Mouse (Mus musculus): ENCODE measurements at regions not wholly inside any gene's neighbourhood (a gene's known extent, or its start where the extent isn't known, plus 50 kb on each side); places are given as distances from the start of the nearest gene placed in this dataset.

DNA sequence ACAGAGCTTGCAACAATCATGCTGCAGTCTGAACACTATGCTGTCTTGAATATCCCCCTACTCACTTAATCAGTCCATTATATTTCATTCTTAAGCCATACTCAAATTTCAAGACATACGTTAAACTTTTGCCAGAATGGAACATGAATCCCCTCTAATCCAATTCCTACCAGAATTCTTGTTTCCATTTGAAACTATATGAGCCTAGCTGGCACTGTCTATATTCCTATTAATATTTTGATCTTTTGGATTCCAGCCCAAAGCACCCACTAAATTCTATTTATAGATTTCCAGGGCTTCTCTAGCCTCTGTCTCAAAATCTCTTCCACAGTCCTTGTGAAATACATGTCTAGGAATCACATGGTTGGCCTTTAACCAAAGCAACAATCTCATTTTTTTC is 528.9 kb upstream of the Id2 start:
- TF ChIP-seq CTCF (conservative IDR thresholded peaks at IDR 0.05) = no peak
- no peak overlapping the region for H3K4me3 ChIP-seq
- no peak overlapping the region for H3K27ac ChIP-seq
- DNase-seq (ENCODE audit: low spot score in 2 of 2) = no peak

DNA sequence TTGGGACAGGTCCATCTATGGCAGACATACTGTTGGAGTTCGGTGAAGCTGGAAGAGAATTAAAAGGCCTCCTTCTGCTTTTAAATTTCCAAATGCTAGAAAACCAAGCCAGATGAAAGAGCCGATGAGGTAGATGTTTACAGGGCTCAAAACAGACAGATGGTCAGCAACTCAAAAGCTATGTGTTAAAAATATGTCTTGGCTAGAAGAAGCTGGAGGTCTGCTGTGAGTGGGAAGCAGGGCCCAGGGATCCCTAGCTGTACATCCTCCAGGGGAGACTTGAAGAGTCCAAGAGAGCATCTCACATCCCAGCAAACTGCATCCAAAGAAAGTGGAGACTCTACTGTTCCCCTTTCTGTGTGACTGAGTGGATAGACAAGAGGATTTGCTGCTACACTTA is 526.5 kb upstream of the Id2 start:
- no peak for TF ChIP-seq CTCF (conservative IDR thresholded peaks at IDR 0.05)
- H3K4me3 ChIP-seq = no peak overlapping the region
- H3K27ac ChIP-seq = peak overlapping the region; percentile 41; the same call in 1 of the 2 replicates
- peak in 1 of 2 experiments; percentile 14 for DNase-seq (ENCODE audit: low spot score in 2 of 2)

DNA sequence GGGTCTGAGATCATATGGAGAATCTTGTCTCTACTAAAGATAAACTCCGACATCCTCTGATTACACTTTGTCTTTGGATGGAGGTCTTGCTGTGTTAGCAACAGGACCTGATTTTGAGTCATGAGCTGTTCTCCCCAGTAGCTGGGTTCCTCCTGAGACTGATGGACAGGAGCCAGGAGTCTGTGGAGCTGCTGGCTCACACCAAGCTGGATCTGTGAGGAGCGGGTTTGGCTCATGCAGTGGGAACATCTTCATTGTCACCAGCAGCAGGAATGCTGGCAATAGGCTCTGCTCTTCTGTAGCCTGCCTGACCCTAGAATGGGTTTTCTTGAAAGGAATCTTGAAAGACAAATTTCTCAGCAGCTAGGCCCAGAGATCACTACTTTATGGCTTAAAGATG is 524.2 kb upstream of the Id2 start:
- peak in 1 of 2 experiments; percentile 18 for DNase-seq (ENCODE audit: low spot score in 2 of 2)
- no peak overlapping the region for H3K27ac ChIP-seq
- no peak overlapping the region for H3K4me3 ChIP-seq
- no peak for TF ChIP-seq CTCF (conservative IDR thresholded peaks at IDR 0.05)

GRCm38 (mm10) chr12:25617521-25617920 is 520.6 kb upstream of the Id2 start:
- Histone ChIP-seq H3K27ac (no peak overlapping the region), H3K4me3 (no peak overlapping the region)
- no peak for TF ChIP-seq CTCF (conservative IDR thresholded peaks at IDR 0.05)
- no peak for DNase-seq (ENCODE audit: low spot score in 2 of 2)

GRCm38 (mm10) chr12:25615377-25615776 is 518.4 kb upstream of the Id2 start:
- Histone ChIP-seq H3K27ac (0 out of 2 replicates have a peak overlapping the region, but pooled peaks have one; percentile 32), H3K4me3 (no peak overlapping the region)
- no peak for TF ChIP-seq CTCF (conservative IDR thresholded peaks at IDR 0.05)
- peak in 1 of 2 experiments; percentile 23 for DNase-seq (ENCODE audit: low spot score in 2 of 2)

DNA sequence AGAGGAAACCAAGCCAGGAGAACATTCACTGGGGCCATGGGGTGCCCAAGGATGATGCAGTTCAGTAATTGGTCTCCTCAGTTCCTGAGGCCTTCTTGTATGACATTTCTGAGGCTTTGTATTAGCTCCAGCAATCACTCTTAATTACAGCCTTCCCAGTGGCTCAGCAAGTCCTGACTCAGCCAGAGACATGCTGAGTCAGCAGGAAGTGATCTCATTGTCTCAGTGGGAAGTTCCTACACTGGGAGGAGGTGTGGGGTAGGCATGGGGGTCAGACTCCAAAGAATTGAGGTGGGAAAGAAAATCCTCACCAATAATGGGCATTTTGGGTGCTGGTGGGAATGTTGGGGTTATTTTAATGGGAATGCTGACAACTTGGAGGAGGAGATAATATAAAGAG is 516.5 kb upstream of the Id2 start:
- no peak overlapping the region for H3K27ac ChIP-seq
- DNase-seq (ENCODE audit: low spot score in 2 of 2) = no peak
- H3K4me3 ChIP-seq = no peak overlapping the region
- TF ChIP-seq CTCF (conservative IDR thresholded peaks at IDR 0.05) = no peak

- peak in 1 of 2 experiments; percentile 18 for DNase-seq (ENCODE audit: low spot score in 2 of 2)
- H3K27ac ChIP-seq = no peak overlapping the region
- no peak for TF ChIP-seq CTCF (conservative IDR thresholded peaks at IDR 0.05)
- H3K4me3 ChIP-seq = no peak overlapping the region
Observed at GRCm38 (mm10) chr12:25609045-25609444, 512.1 kb upstream of the Id2 start.

GRCm38 (mm10) chr12:25605396-25605795 is 508.5 kb upstream of the Id2 start:
- no peak overlapping the region for H3K4me3 ChIP-seq
- DNase-seq (ENCODE audit: low spot score in 2 of 2) = no peak
- H3K27ac ChIP-seq = no peak overlapping the region
- no peak for TF ChIP-seq CTCF (conservative IDR thresholded peaks at IDR 0.05)

GRCm38 (mm10) chr12:25590262-25590661 is 493.3 kb upstream of the Id2 start:
- Histone ChIP-seq H3K4me3 (no peak overlapping the region), H3K27ac (no peak overlapping the region)
- TF ChIP-seq CTCF (conservative IDR thresholded peaks at IDR 0.05) = no peak
- DNase-seq (ENCODE audit: low spot score in 2 of 2) = no peak

DNA sequence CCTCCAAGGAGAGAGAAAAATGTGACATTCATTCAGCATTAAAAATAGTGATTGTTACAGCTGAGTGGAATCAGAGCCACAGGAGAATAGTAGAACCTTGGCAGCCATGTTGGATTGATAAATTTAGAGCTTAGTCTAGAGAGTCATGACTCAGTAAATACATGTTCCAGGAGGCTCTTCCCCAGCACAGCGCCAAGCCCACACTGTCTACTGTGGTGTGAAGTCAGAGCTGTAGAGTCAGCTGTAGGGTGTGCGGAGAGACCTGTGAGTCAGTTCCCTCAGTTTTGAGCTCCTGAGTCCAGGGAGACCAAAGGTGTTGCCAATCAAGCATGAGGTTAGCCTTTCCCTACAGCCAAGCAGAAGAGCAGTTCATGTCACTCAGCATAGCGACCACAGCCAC is 488.8 kb upstream of the Id2 start:
- TF ChIP-seq CTCF (conservative IDR thresholded peaks at IDR 0.05) = no peak
- DNase-seq (ENCODE audit: low spot score in 2 of 2) = no peak
- no peak overlapping the region for H3K27ac ChIP-seq

DNA sequence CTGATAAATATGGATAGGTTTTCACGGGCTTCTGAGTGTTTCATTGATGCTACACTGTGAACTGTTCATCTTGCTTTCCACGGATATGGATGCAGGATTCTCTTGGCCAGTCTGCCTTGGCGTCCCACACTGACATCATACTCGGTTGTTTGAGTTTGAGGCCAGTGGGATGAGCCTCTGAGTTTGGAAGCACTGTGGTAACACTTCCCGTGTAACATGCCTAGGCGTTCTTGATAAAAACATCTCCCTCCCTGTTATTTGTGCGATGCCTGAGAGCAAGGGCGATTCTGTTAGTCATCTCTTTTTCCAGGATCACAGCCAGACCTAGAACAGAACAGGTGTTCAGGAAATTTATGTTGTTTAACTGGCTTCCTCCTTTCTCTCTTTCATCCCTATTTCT is 482.5 kb upstream of the Id2 start:
- H3K4me3 ChIP-seq = no peak overlapping the region
- peak in 1 of 2 experiments; percentile 34 for DNase-seq (ENCODE audit: low spot score in 2 of 2)
- H3K27ac ChIP-seq = no peak overlapping the region
- no peak for TF ChIP-seq CTCF (conservative IDR thresholded peaks at IDR 0.05)

More for the DNA sequence above, 488.8 kb upstream of the Id2 start:
- no peak overlapping the region for H3K4me3 ChIP-seq

GRCm38 (mm10) chr12:25565131-25565530 is 468.2 kb upstream of the Id2 start:
- TF ChIP-seq CTCF (conservative IDR thresholded peaks at IDR 0.05) = no peak
- H3K4me3 ChIP-seq = no peak overlapping the region
- H3K27ac ChIP-seq = no peak overlapping the region
- DNase-seq (ENCODE audit: low spot score in 2 of 2) = no peak

GRCm38 (mm10) chr12:25559601-25560000 is 462.7 kb upstream of the Id2 start:
- Histone ChIP-seq H3K4me3 (no peak overlapping the region), H3K27ac (no peak overlapping the region)
- TF ChIP-seq CTCF (conservative IDR thresholded peaks at IDR 0.05) = no peak
- no peak for DNase-seq (ENCODE audit: low spot score in 2 of 2)

DNA sequence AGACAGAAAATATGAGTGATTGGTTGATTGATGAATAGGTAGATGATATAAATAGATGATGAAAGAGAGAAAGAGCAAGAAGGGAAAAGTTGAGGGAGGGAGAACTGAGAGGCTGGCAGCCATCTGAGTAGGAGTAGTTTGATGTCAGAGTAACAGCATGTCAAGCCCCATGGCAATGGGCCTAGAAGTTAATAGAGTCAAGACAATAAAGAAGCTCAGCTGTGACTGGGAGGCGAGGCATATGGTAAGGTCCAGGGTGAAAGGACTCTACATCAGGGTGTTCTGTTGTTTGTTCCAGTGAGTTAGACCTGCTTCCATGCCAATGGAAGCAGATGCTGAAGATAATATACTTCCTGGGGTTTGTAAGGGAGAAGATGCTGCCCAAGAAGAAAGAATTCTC is 456.7 kb upstream of the Id2 start:
- no peak overlapping the region for H3K4me3 ChIP-seq
- H3K27ac ChIP-seq = no peak overlapping the region
- TF ChIP-seq CTCF (conservative IDR thresholded peaks at IDR 0.05) = no peak
- DNase-seq (ENCODE audit: low spot score in 2 of 2) = no peak

DNA sequence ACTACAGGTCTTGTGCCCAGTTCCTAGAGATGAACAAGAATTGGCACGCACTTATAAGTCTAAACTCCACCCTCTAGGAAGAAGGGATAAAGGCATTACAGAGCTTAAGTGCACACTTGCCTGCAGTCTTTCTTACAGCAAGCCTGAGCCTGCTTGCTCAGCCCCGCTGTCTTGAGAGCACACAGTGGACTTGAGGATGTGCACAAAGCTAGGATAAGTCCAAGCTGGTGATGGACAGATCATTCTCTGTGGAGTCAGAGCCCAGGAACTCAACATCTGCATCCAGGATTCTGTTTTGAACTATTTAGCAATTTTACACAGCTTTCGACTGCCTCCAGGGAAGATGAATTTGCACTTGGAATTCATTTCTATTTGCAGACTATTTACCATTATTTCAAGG is 452.8 kb upstream of the Id2 start:
- H3K4me3 ChIP-seq = no peak overlapping the region
- no peak overlapping the region for H3K27ac ChIP-seq
- no peak for TF ChIP-seq CTCF (conservative IDR thresholded peaks at IDR 0.05)
- DNase-seq (ENCODE audit: low spot score in 2 of 2) = no peak
